Mouse (Mus musculus) bone marrow, adult 2 months (tissue): ENCODE measurements around the gene Rasal3. TPM values are rescaled to one million over a fixed set of nuclear protein-coding genes. Genes with fewer than 3 reads are reported as not detected.

Experiments used
- H3K27ac ChIP-seq: fragments of 200-500 bp; 2 replicates; pipeline ENCODE4 v1.5.1; 2012; ENCODE audit warnings: low read depth, mild to moderate bottlenecking, control low read depth, inconsistent platforms, low read length; ENCODE audit not compliant: control insufficient read depth, poor library complexity, insufficient read depth
- H3K4me1 ChIP-seq: fragments of 200-500 bp; 2 replicates; pipeline ENCODE4 v1.6.1; 2011; ENCODE audit warnings: low read length; ENCODE audit not compliant: control insufficient read depth, insufficient read depth
- H3K4me3 ChIP-seq: fragments of 200-500 bp; replicated peaks from 2 replicates; pipeline ENCODE3; 2011; ENCODE audit warnings: mild to moderate bottlenecking, low read depth, low read length, control low read depth; ENCODE audit not compliant: control insufficient read depth
- CTCF ChIP-seq: fragments of 200-500 bp; IDR thresholded peaks from 2 replicates; pipeline ENCODE4 v1.5.1; 2011; ENCODE audit warnings: low read length, control low read depth; ENCODE audit not compliant: control insufficient read depth, insufficient read depth
- POLR2A ChIP-seq: fragments of 200-500 bp; IDR thresholded peaks from 2 replicates; pipeline ENCODE4 v1.6.1; 2011; ENCODE audit warnings: low read depth, mild to moderate bottlenecking, control low read depth, low read length, borderline replicate concordance; ENCODE audit not compliant: control insufficient read depth
- WGBS: fragments of 180-500 bp; shearing (Covaris S2); methylation state at CpG from one replicate; pipeline ENCODE4 v1.1.7; 2018; 5-methylcytosine and 5-hydroxymethylcytosine counted together
- polyA plus RNA-seq: library from polyadenylated mRNA; stranded (reverse); fragments of >200 nt; gene quantifications from 2 replicates; pipeline ENCODE4 v1.2.4, GENCODE M21; 2011; ENCODE audit warnings: low replicate concordance; ENCODE audit not compliant: missing spikeins, insufficient read depth, insufficient read length

Rasal3 gene
- polyA plus RNA-seq, 1 experiment, result 58.8 TPM

GRCm38 (mm10) chr17:32434324-32434723 is 30.9 kb upstream of the Rasal3 start:
- WGBS, result 53% methylated on average over 4 of the region's 4 CpGs
- H3K4me1 ChIP-seq, result no peaks in the 10 kb centered on the region
- H3K27ac ChIP-seq, result no peak overlapping the region
- TF ChIP-seq POLR2A (no peak), CTCF (no peak)
- no peak overlapping the region for H3K4me3 ChIP-seq

GRCm38 (mm10) chr17:32431972-32432371 is 28.6 kb upstream of the Rasal3 start:
- Histone ChIP-seq H3K27ac (no peak overlapping the region), H3K4me3 (no peak overlapping the region), H3K4me1 (no peaks in the 10 kb centered on the region)
- TF ChIP-seq POLR2A (no peak), CTCF (no peak)
- WGBS, result 37% methylated on average over 3 of the region's 3 CpGs

- TF ChIP-seq POLR2A (no peak), CTCF (no peak)
- Histone ChIP-seq H3K27ac (no peak overlapping the region), H3K4me3 (no peak overlapping the region), H3K4me1 (peaks cover 2% of the 10 kb centered on the region; the same call in 1 of the 2 replicates)
Measured at GRCm38 (mm10) chr17:32426610-32427009, 23.2 kb upstream of the Rasal3 start.

GRCm38 (mm10) chr17:32424034-32424433 is 20.7 kb upstream of the Rasal3 start, which contains the start of gene Pglyrp2:
TSS of gene Pglyrp2 (minus strand) at chr17:32424167.
- no peak within 1 kb of the TSS for H3K27ac ChIP-seq
- peaks cover 2% of the 10 kb centered on the region; the same call in 1 of the 2 replicates for H3K4me1 ChIP-seq
- 6% methylated on average over 2 of the region's 2 CpGs for WGBS
- TF ChIP-seq CTCF (no peak), POLR2A (no peak)
- peak within 1 kb of the TSS; percentile 18 for H3K4me3 ChIP-seq

- 78% methylated on average over 8 of the region's 8 CpGs for whole genome bisulfite sequencing
- TF ChIP-seq POLR2A (no peak), CTCF (no peak)
- Histone ChIP-seq H3K4me3 (no peak overlapping the region), H3K27ac (no peak overlapping the region), H3K4me1 (peaks cover 2% of the 10 kb centered on the region; the same call in 1 of the 2 replicates)
Measured at GRCm38 (mm10) chr17:32420781-32421180, 17.4 kb upstream of the Rasal3 start.

- Histone ChIP-seq H3K27ac (no peak overlapping the region), H3K4me1 (peaks cover 2% of the 10 kb centered on the region; the same call in 1 of the 2 replicates), H3K4me3 (no peak overlapping the region)
- TF ChIP-seq CTCF (no peak), POLR2A (no peak)
- 65% methylated on average over 2 of the region's 2 CpGs for WGBS
Measured at GRCm38 (mm10) chr17:32419989-32420388, 16.6 kb upstream of the Rasal3 start.

GRCm38 (mm10) chr17:32416771-32417170 is 13.4 kb upstream of the Rasal3 start:
- H3K27ac ChIP-seq, result no peak overlapping the region
- no peaks in the 10 kb centered on the region; the same call in 1 of the 2 replicates for H3K4me1 ChIP-seq
- no peak overlapping the region for H3K4me3 ChIP-seq
- TF ChIP-seq POLR2A, result no peak
- TF ChIP-seq CTCF, result no peak
- WGBS, result 93% methylated on average over 14 of the region's 14 CpGs

GRCm38 (mm10) chr17:32415417-32416020 is 12.1 kb upstream of the Rasal3 start:
- TF ChIP-seq CTCF (no peak), POLR2A (no peak)
- Histone ChIP-seq H3K27ac (no peak overlapping the region), H3K4me1 (no peaks in the 10 kb centered on the region; the same call in 1 of the 2 replicates), H3K4me3 (no peak overlapping the region)
- 89% methylated on average over 24 of the region's 24 CpGs for WGBS
